1 mouse cellular context compared by ENCODE assay signal in genomic region chr3:95692677-95693076, GRCm38 (mm10).
TF ChIP-seq lines count a peak whose summit lies in the region.

No protein-coding gene starts in this region.

TF ChIP-seq in CH12.LX, 34 proteins besides CTCF, POLR2A, EP300 and RAD21 (continued from another document):
- TF ChIP-seq GABPA (IDR thresholded peaks at IDR 0.05; ENCODE audit: insufficient replicate concordance, low read depth, low read length), result no peak
- TF ChIP-seq IRF4 (IDR thresholded peaks at IDR 0.05; ENCODE audit: low read depth, low read length), result peak; percentile 55
- TF ChIP-seq HCFC1 (IDR thresholded peaks at IDR 0.05; ENCODE audit: low read depth, low read length), result no peak
- TF ChIP-seq NRF1 (IDR thresholded peaks at IDR 0.05; ENCODE audit: low read depth, low read length), result no peak
- peak; percentile 58 for TF ChIP-seq ETS1 (conservative IDR thresholded peaks at IDR 0.05; ENCODE audit: low read depth, low read length)
- TF ChIP-seq NELFE (IDR thresholded peaks at IDR 0.05; ENCODE audit: low read depth, low read length), result no peak
- TF ChIP-seq ZMIZ1 (IDR thresholded peaks at IDR 0.05; ENCODE audit: low read depth, low read length), result no peak
TF ChIP-seq in CH12.LX: peak in this region for 9.
